Mouse (Mus musculus) stomach, embryonic 16.5 days (tissue): ENCODE measurements around the gene Gys2. TPM values are rescaled to one million over a fixed set of nuclear protein-coding genes. Genes with fewer than 3 reads are reported as not detected.

Source experiments
- ATAC-seq: fragments of 200-750 bp; cut with Nextera tagmentation; 2 replicates; pipeline ENCODE4 v1.8.0; 2017; ENCODE audit warnings: moderate number of reproducible peaks, moderate TSS enrichment; ENCODE audit not compliant: insufficient read depth, low FRiP score
- H3K27ac ChIP-seq: fragments of 300-500 bp; sonication (generic); 2 replicates; pipeline ENCODE4 v1.5.1; 2014; ENCODE audit warnings: low read length
- H3K27me3 ChIP-seq: fragments of 300-500 bp; sonication (generic); 2 replicates; pipeline ENCODE4 v1.6.1; 2014; ENCODE audit warnings: low read length, control low read depth, mixed read lengths; ENCODE audit not compliant: control insufficient read depth, insufficient read depth
- H3K36me3 ChIP-seq: fragments of 300-500 bp; sonication (generic); 2 replicates; pipeline ENCODE4 v1.6.1; 2014; ENCODE audit warnings: low read length; ENCODE audit not compliant: control insufficient read depth, insufficient read depth
- H3K4me1 ChIP-seq: fragments of 300-500 bp; sonication (generic); 2 replicates; pipeline ENCODE4 v1.6.1; 2014; ENCODE audit warnings: low read length, control low read depth, mixed read lengths; ENCODE audit not compliant: control insufficient read depth, insufficient read depth
- H3K4me2 ChIP-seq: fragments of 300-500 bp; sonication (generic); 2 replicates; pipeline ENCODE4 v1.6.1; 2014; ENCODE audit warnings: low read depth, low read length, mixed read lengths
- H3K4me3 ChIP-seq: fragments of 300-500 bp; sonication (generic); replicated peaks from 2 replicates; pipeline ENCODE4 v1.5.1; 2014; ENCODE audit warnings: mild to moderate bottlenecking, low read length
- H3K9ac ChIP-seq: fragments of 300-500 bp; sonication (generic); 2 replicates; pipeline ENCODE4 v1.6.1; 2014; ENCODE audit warnings: low read length
- H3K9me3 ChIP-seq: fragments of 300-500 bp; sonication (generic); replicated peaks from 2 replicates; pipeline ENCODE4 v1.6.1; 2016; ENCODE audit warnings: low read length, control low read depth; ENCODE audit not compliant: control insufficient read depth
- WGBS: fragments of 180-500 bp; shearing (Covaris S2); extraction: QIAGEN DNeasy Blood & Tissue Kit; methylation state at CpG from one replicate; pipeline ENCODE4 v1.1.7; 2014; 5-methylcytosine and 5-hydroxymethylcytosine counted together
- polyA plus RNA-seq: library from polyadenylated mRNA; unstranded; fragments of >200 nt; fragmentation: Nextera tagmentation; extraction: Ambion mirVana; gene quantifications from 2 replicates; pipeline ENCODE4 v1.2.1, GENCODE M21; 2015

Gene Gys2
- polyA plus RNA-seq, 1 experiment from 2014 or later = 3.4 TPM

DNA sequence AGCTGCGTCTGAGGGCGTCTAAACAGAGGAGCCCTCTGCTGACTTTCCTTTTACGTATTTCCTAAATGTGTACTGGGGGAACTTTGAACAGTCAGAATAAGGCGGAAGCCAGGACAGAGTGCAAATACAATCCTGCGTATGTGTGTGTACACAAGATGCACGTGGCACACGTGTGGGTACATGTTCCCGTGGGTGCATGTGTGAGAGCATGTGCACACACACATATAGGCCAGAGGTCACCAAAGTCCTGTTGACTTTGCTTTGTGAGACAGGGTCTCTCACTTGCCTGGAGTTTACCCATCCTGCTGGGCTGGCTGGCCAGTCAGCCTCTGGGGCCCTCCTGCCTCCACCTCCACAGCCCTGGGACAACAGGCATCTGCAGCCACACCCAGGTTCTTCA is 1.8 kb downstream of the Gys2 start:
- Histone ChIP-seq H3K27me3 (no peaks in the 10 kb centered on the region), H3K27ac (no peak overlapping the region), H3K9me3 (no peaks in the 10 kb centered on the region), H3K36me3 (no peaks in the 10 kb centered on the region), H3K4me1 (no peaks in the 10 kb centered on the region), H3K9ac (no peak overlapping the region), H3K4me3 (no peak overlapping the region), H3K4me2 (no peak overlapping the region)
- WGBS = 64% methylated on average over 8 of the region's 8 CpGs
- peak; percentile 53 for ATAC-seq

DNA sequence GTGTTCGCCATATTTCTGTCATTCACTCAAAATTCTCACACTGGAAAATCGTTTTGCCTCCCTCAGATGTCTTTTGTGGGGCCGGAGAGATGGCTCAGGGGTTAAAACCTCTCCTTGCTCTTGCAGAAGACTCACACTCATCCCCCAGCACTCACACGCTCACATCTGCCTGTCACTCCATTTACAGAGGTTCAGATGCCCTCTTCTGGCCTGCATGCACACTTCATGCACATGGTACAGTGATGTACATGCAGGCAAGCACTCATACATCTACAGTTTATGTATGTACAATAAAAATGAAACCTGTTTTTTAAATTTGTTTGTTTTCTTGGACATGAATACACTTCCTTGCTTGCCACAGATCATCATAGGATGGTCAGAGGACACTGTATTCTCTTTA is 3.3 kb downstream of the Gys2 start:
- Histone ChIP-seq H3K4me3 (no peak overlapping the region), H3K27ac (no peak overlapping the region), H3K9ac (no peak overlapping the region), H3K36me3 (no peaks in the 10 kb centered on the region), H3K4me2 (no peak overlapping the region), H3K27me3 (no peaks in the 10 kb centered on the region), H3K4me1 (no peaks in the 10 kb centered on the region), H3K9me3 (no peaks in the 10 kb centered on the region)
- no peak for ATAC-seq
- WGBS = 57% methylated on average over 4 of the region's 4 CpGs

DNA sequence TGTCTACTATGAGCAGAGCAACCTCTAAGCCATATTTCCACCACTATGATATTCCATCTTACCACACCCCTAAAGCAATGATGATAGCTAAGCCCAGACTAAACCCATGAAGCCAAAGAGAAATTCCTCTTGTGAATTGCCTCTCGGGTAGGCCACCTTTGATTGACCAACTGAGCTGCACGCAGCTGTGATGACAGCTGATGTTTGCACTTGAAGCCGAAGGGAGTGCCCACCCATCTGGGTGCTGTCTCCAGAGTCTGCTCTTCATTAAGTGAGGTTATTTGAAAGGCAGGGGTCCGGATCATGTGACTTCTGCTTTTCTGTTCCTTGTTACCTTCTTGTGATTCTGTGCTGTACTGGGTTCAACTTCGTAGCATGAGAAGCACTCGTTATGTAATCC is 10.7 kb downstream of the Gys2 start:
- Histone ChIP-seq H3K36me3 (no peaks in the 10 kb centered on the region), H3K4me3 (no peak overlapping the region), H3K4me2 (no peak overlapping the region), H3K9ac (no peak overlapping the region), H3K4me1 (peaks cover 4% of the 10 kb centered on the region; the same call in 1 of the 2 replicates), H3K27ac (no peak overlapping the region), H3K27me3 (no peaks in the 10 kb centered on the region), H3K9me3 (no peaks in the 10 kb centered on the region)
- 68% methylated on average over 6 of the region's 6 CpGs for WGBS
- ATAC-seq = no peak

DNA sequence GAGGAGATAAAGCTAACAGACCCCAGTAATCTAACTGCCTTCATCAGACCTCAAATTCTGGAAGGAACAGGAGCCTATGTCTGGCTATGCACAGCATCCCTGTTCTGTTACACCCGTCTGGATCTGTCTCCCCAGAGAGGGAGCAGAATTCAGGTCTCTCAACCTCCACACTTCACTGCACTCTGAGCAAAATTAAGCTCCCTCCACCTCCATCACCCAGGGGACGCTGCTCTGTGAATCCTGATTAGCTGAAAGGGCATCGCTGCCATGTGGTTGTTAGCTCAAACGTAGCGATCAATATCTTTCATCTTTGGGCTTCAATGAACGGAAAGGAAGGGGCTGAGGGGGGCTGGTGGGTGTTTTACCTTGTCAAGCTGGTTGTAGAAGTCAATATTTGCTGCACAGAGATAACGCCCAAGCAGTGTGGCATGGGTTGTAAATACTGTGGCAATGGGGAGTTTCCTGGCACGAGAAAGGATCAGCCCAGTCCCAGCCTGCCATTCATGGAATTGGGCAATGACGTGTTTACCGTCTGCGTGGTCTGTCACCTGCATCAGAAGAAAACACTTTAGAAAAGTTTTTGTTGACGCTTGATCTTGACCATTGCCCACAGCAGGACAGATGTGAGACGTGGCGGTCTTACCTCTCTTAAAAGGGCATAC is 13.8 kb downstream of the Gys2 start:
- no peak overlapping the region for H3K4me3 ChIP-seq
- 56% methylated on average over 14 of the region's 14 CpGs for WGBS
- ATAC-seq = peak; percentile 71
- H3K36me3 ChIP-seq = no peaks in the 10 kb centered on the region
- no peaks in the 10 kb centered on the region for H3K27me3 ChIP-seq
- H3K27ac ChIP-seq = no peak overlapping the region
- H3K4me2 ChIP-seq = 0 out of 2 replicates have a peak overlapping the region, but pooled peaks have one; percentile 6
- H3K9ac ChIP-seq = no peak overlapping the region
- H3K4me1 ChIP-seq = peaks cover 4% of the 10 kb centered on the region; the same call in 1 of the 2 replicates
- H3K9me3 ChIP-seq = no peaks in the 10 kb centered on the region

DNA sequence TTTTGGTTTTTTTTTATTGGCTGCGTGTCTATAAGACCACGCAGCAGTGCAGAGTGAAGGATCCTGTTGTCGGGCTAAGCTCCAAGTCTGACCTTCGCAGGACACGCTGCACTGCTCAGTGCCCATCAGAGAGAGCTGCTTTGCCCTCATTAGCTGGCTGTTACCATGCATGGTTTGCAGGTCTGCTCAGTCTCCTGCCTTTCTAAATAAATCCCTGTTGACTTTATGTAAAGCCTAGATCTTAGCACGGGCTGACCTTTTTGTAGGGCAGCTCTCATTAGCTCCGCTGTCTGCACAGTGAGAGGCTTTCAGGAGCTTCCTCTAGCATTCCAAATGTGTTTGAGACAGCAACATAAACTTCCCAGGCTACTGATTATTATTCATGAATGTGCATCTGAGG is 14.9 kb downstream of the Gys2 start:
- Histone ChIP-seq H3K4me1 (peaks cover 4% of the 10 kb centered on the region; the same call in 1 of the 2 replicates), H3K9me3 (no peaks in the 10 kb centered on the region), H3K27ac (no peak overlapping the region), H3K4me2 (0 out of 2 replicates have a peak overlapping the region, but pooled peaks have one; percentile 21), H3K27me3 (no peaks in the 10 kb centered on the region), H3K9ac (no peak overlapping the region), H3K4me3 (no peak overlapping the region), H3K36me3 (no peaks in the 10 kb centered on the region)
- 32% methylated on average over 7 of the region's 7 CpGs for WGBS
- ATAC-seq = no peak

DNA sequence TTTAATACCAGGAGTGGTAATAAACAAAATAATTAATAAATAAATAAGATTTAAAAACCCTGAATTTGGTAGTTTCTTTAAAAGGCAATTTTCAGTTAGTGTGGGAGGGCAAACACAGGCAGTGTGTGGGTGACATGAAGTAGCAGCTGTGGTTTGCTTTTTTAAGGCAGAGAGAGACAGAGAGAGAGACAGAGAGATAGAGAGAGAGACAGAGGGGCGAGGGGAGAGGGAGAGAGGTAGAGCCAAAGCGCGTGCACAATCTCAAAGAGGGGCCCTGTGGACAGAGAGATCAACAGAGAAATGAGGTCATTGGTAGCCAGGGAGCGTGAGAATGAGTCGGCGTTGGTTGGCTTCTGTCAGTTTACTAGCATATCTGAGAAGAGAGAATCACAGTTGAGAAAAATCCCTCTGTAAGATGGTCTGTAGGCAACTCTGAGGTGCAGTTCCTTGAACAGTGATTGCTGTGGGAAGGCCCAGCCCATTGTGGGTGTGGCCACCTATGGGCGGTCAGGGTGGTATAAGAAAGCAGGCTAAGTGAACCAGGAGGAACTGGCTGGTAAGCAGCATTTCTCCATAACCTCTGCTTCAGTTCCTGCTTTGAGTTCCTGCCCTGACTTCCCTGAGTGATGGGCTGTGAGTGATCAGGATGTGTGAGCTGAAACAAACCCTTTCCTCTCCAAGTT is 17.5 kb downstream of the Gys2 start:
- Histone ChIP-seq H3K4me2 (no peak overlapping the region), H3K9ac (no peak overlapping the region), H3K27me3 (no peaks in the 10 kb centered on the region), H3K4me3 (no peak overlapping the region), H3K4me1 (peaks cover 4% of the 10 kb centered on the region; the same call in 1 of the 2 replicates), H3K9me3 (no peaks in the 10 kb centered on the region), H3K36me3 (no peaks in the 10 kb centered on the region), H3K27ac (no peak overlapping the region)
- ATAC-seq = no peak
- 64% methylated on average over 7 of the region's 7 CpGs for WGBS

DNA sequence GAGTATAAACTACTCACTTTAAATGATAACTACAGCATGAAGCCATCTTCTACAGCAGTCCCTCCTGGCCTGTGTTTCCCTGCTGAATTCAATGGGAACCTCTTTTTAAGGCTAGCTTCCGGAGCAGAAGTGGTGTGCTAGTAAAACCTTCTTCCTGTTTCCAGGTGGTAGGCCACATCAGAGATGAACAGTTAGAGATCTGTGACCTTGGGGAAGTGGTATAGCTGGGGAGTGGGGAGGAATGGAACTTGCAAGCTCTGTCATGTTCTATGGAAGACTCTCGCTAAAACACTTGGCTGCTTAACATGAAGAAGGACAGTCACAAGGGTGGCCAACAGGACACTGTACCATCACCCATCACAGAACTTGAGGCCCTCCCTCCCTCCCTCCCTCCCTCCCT is 19.6 kb downstream of the Gys2 start:
- WGBS = 75% methylated on average over 2 of the region's 2 CpGs
- no peaks in the 10 kb centered on the region for H3K9me3 ChIP-seq
- H3K27me3 ChIP-seq = no peaks in the 10 kb centered on the region
- H3K9ac ChIP-seq = no peak overlapping the region
- H3K36me3 ChIP-seq = no peaks in the 10 kb centered on the region
- H3K27ac ChIP-seq = no peak overlapping the region
- H3K4me1 ChIP-seq = peaks cover 4% of the 10 kb centered on the region; the same call in 1 of the 2 replicates
- no peak overlapping the region for H3K4me3 ChIP-seq
- no peak for ATAC-seq
- H3K4me2 ChIP-seq = no peak overlapping the region

DNA sequence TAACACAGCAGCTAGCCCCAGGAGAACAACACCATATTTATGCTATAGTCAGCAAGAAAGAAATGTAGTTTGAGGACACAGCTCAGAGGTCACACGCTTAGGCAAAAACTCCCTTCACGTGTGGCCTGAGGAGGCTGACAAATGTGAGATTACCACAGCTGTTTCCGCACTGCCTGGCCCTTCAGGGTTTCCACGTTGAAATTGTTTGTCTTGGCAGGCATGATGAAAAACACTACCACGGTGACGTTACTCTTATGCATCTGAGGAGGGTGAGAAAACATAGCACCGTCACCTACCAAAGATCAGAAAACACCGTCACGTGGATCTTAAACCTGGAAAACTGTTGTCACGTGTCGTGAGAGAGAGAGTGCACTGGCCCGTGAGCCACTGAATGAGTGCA is 21.5 kb downstream of the Gys2 start:
- Histone ChIP-seq H3K27ac (no peak overlapping the region), H3K36me3 (no peaks in the 10 kb centered on the region), H3K27me3 (no peaks in the 10 kb centered on the region), H3K4me2 (no peak overlapping the region), H3K4me1 (no peaks in the 10 kb centered on the region), H3K9me3 (no peaks in the 10 kb centered on the region), H3K4me3 (no peak overlapping the region), H3K9ac (no peak overlapping the region)
- no peak for ATAC-seq
- WGBS = 64% methylated on average over 12 of the region's 12 CpGs

DNA sequence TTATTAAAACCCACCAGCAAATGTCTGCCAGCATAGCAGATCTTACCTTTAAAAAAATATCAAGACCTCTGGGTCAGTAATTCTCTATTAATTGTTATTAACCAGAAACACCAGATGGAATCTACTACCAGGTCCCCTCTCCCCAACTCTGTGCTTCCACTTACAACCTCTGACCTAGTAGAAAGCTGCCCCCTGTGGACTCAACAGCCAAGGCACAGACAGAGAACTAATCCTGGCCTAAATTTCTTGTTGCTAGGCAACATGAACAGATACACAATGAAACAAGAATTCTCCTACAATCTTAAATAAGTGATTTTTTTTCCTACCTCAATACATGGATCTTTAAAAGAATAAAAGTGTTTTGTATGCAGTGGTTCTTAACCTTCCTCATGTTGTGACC is 43.8 kb downstream of the Gys2 start:
- H3K27ac ChIP-seq = no peak overlapping the region
- H3K4me3 ChIP-seq = no peak overlapping the region
- no peak overlapping the region for H3K4me2 ChIP-seq
- H3K9ac ChIP-seq = no peak overlapping the region
- no peak for ATAC-seq
- H3K4me1 ChIP-seq = no peaks in the 10 kb centered on the region
- no peaks in the 10 kb centered on the region for H3K36me3 ChIP-seq
- no peaks in the 10 kb centered on the region for H3K9me3 ChIP-seq
- no peaks in the 10 kb centered on the region for H3K27me3 ChIP-seq
